Mouse (Mus musculus): ENCODE data around the gene Nuak2. TPM values are rescaled to one million over a fixed set of nuclear protein-coding genes. Genes with fewer than 3 reads are reported as not detected.

The Nuak2 gene
- polyA plus RNA-seq, 1 experiment: 1.1 TPM

- TF ChIP-seq POLR2A (IDR thresholded peaks at IDR 0.05; ENCODE audit: extremely low read depth, insufficient read depth, low read length) (no peak), CTCF (IDR thresholded peaks at IDR 0.05; ENCODE audit: extremely low read depth, insufficient read depth, low read length) (no peak)
- H3K4me3 ChIP-seq (ENCODE audit: insufficient read depth, low read length): no peak overlapping the region
- H3K4me1 ChIP-seq (ENCODE audit: control insufficient read depth, insufficient read depth, low read length): no peaks in the 10 kb centered on the region
- H3K27ac ChIP-seq (ENCODE audit: insufficient read depth, low read length): no peak overlapping the region
These were observed 39.3 kb downstream of the Nuak2 start for GRCm38 (mm10) chr1:132355162-132355601.

- no peak overlapping the region for H3K4me3 ChIP-seq (ENCODE audit: insufficient read depth, low read length)
- no peak for TF ChIP-seq POLR2A (IDR thresholded peaks at IDR 0.05; ENCODE audit: extremely low read depth, insufficient read depth, low read length)
- peak; percentile 98 for TF ChIP-seq CTCF (IDR thresholded peaks at IDR 0.05; ENCODE audit: extremely low read depth, insufficient read depth, low read length)
- no peak overlapping the region for H3K27ac ChIP-seq (ENCODE audit: insufficient read depth, low read length)
- no peaks in the 10 kb centered on the region for H3K4me1 ChIP-seq (ENCODE audit: control insufficient read depth, insufficient read depth, low read length)
These were observed 39.9 kb downstream of the Nuak2 start for GRCm38 (mm10) chr1:132355841-132356242.

- TF ChIP-seq POLR2A (IDR thresholded peaks at IDR 0.05; ENCODE audit: extremely low read depth, insufficient read depth, low read length): no peak
- TF ChIP-seq CTCF (IDR thresholded peaks at IDR 0.05; ENCODE audit: extremely low read depth, insufficient read depth, low read length): no peak
- H3K27ac ChIP-seq (ENCODE audit: insufficient read depth, low read length): no peak overlapping the region
- no peak overlapping the region for H3K4me3 ChIP-seq (ENCODE audit: insufficient read depth, low read length)
- no peaks in the 10 kb centered on the region for H3K4me1 ChIP-seq (ENCODE audit: control insufficient read depth, insufficient read depth, low read length)
These were observed 40.9 kb downstream of the Nuak2 start for GRCm38 (mm10) chr1:132356841-132357240.

GRCm38 (mm10) chr1:132361959-132362358, 46.0 kb downstream of the Nuak2 start:
- Histone ChIP-seq H3K4me3 (ENCODE audit: insufficient read depth, low read length) (no peak overlapping the region), H3K27ac (ENCODE audit: insufficient read depth, low read length) (no peak overlapping the region), H3K4me1 (ENCODE audit: control insufficient read depth, insufficient read depth, low read length) (peaks cover 3% of the 10 kb centered on the region; the same call in 1 of the 2 replicates)
- no peak for TF ChIP-seq CTCF (IDR thresholded peaks at IDR 0.05; ENCODE audit: extremely low read depth, insufficient read depth, low read length)
- TF ChIP-seq POLR2A (IDR thresholded peaks at IDR 0.05; ENCODE audit: extremely low read depth, insufficient read depth, low read length): no peak

- Histone ChIP-seq H3K27ac (ENCODE audit: insufficient read depth, low read length) (peak overlapping the region; percentile 7; the same call in 1 of the 2 replicates), H3K4me3 (ENCODE audit: insufficient read depth, low read length) (no peak overlapping the region), H3K4me1 (ENCODE audit: control insufficient read depth, insufficient read depth, low read length) (peaks cover 3% of the 10 kb centered on the region; the same call in 1 of the 2 replicates)
- no peak for TF ChIP-seq CTCF (IDR thresholded peaks at IDR 0.05; ENCODE audit: extremely low read depth, insufficient read depth, low read length)
- TF ChIP-seq POLR2A (IDR thresholded peaks at IDR 0.05; ENCODE audit: extremely low read depth, insufficient read depth, low read length): no peak
These were observed 48.5 kb downstream of the Nuak2 start for GRCm38 (mm10) chr1:132364388-132364787.

GRCm38 (mm10) chr1:132364896-132365557, 49.1 kb downstream of the Nuak2 start:
- H3K27ac ChIP-seq (ENCODE audit: insufficient read depth, low read length): peak overlapping the region; percentile 7; the same call in 1 of the 2 replicates
- H3K4me3 ChIP-seq (ENCODE audit: insufficient read depth, low read length): no peak overlapping the region
- TF ChIP-seq POLR2A (IDR thresholded peaks at IDR 0.05; ENCODE audit: extremely low read depth, insufficient read depth, low read length) (no peak), CTCF (IDR thresholded peaks at IDR 0.05; ENCODE audit: extremely low read depth, insufficient read depth, low read length) (no peak)
- H3K4me1 ChIP-seq (ENCODE audit: control insufficient read depth, insufficient read depth, low read length): peaks cover 3% of the 10 kb centered on the region; the same call in 1 of the 2 replicates

- Histone ChIP-seq H3K4me1 (ENCODE audit: control insufficient read depth, insufficient read depth, low read length) (peaks cover 5% of the 10 kb centered on the region; the same call in 1 of the 2 replicates), H3K4me3 (ENCODE audit: insufficient read depth, low read length) (no peak overlapping the region), H3K27ac (ENCODE audit: insufficient read depth, low read length) (peak overlapping the region; percentile 83)
- TF ChIP-seq POLR2A (IDR thresholded peaks at IDR 0.05; ENCODE audit: extremely low read depth, insufficient read depth, low read length) (no peak), CTCF (IDR thresholded peaks at IDR 0.05; ENCODE audit: extremely low read depth, insufficient read depth, low read length) (no peak)
These were observed 49.7 kb downstream of the Nuak2 start for GRCm38 (mm10) chr1:132365645-132366044.

- peaks cover 7% of the 10 kb centered on the region; the same call in 1 of the 2 replicates for H3K4me1 ChIP-seq (ENCODE audit: control insufficient read depth, insufficient read depth, low read length)
- H3K27ac ChIP-seq (ENCODE audit: insufficient read depth, low read length): peak overlapping the region; percentile 83
- TF ChIP-seq CTCF (IDR thresholded peaks at IDR 0.05; ENCODE audit: extremely low read depth, insufficient read depth, low read length) (no peak), POLR2A (IDR thresholded peaks at IDR 0.05; ENCODE audit: extremely low read depth, insufficient read depth, low read length) (no peak)
- no peak overlapping the region for H3K4me3 ChIP-seq (ENCODE audit: insufficient read depth, low read length)
These were observed 50.3 kb downstream of the Nuak2 start for GRCm38 (mm10) chr1:132366235-132366634.

GRCm38 (mm10) chr1:132366937-132367336, 51.0 kb downstream of the Nuak2 start:
- Histone ChIP-seq H3K27ac (ENCODE audit: insufficient read depth, low read length) (peak overlapping the region; percentile 70; the same call in 1 of the 2 replicates), H3K4me1 (ENCODE audit: control insufficient read depth, insufficient read depth, low read length) (peaks cover 7% of the 10 kb centered on the region; the same call in 1 of the 2 replicates), H3K4me3 (ENCODE audit: insufficient read depth, low read length) (no peak overlapping the region)
- TF ChIP-seq CTCF (IDR thresholded peaks at IDR 0.05; ENCODE audit: extremely low read depth, insufficient read depth, low read length): no peak
- TF ChIP-seq POLR2A (IDR thresholded peaks at IDR 0.05; ENCODE audit: extremely low read depth, insufficient read depth, low read length): no peak

Measured in cortical plate, adult 2 months (tissue).